ENCODE assay signal across 23 mouse cellular contexts in genomic region chr11:83969040-83969439, GRCm38 (mm10). TPM values are rescaled to one million over a fixed set of nuclear protein-coding genes. Genes with fewer than 3 reads are reported as not detected.
DNase-seq lines count a peak whose midpoint lies in the region; ATAC-seq and TF ChIP-seq lines count a peak whose summit lies in the region.
"Had no signal": no experiment of that assay in that cellular context is flagged by ENCODE, and none has a peak within 500 bp of the region (broad histone marks: within the 10 kb centered on the region; RNA-seq: fewer than 3 reads in every experiment).

No protein-coding gene starts in this region.

- no peak overlapping the region for H3K9ac ChIP-seq in forebrain, embryonic 11.5 days (ENCODE audit: low read length)
- no peak overlapping the region for H3K9ac ChIP-seq in lung, embryonic 14.5 days
- H3K9ac ChIP-seq: forebrain, embryonic 12.5 days; lung, embryonic 15.5 days; midbrain, embryonic 13.5 days had no signal

- H3K4me2 ChIP-seq in forebrain, embryonic 11.5 days (ENCODE audit: low read depth, low read length, severe bottlenecking), result no peak overlapping the region
- H3K4me2 ChIP-seq in lung, embryonic 14.5 days, result no peak overlapping the region
- H3K4me2 ChIP-seq: forebrain, embryonic 12.5 days; lung, embryonic 15.5 days; midbrain, embryonic 13.5 days had no signal

- peak; percentile 7; the same call in 1 of the 2 replicates for TF ChIP-seq CTCF in lung, embryonic 14.5 days (IDR thresholded peaks at IDR 0.05; ENCODE audit: low read depth)
- peak; percentile 11 for TF ChIP-seq CTCF in Patski (IDR thresholded peaks at IDR 0.05)

- no peaks in the 10 kb centered on the region for H3K9me3 ChIP-seq in forebrain, embryonic 11.5 days (ENCODE audit: control insufficient read depth, low read length)
- H3K9me3 ChIP-seq in forebrain, embryonic 10.5 days, result no peaks in the 10 kb centered on the region
- H3K9me3 ChIP-seq in lung, embryonic 14.5 days (ENCODE audit: low read depth, low read length), result no peaks in the 10 kb centered on the region
- H3K9me3 ChIP-seq: forebrain, embryonic 12.5 days; limb, embryonic 10.5 days; lung, embryonic 15.5 days; midbrain, embryonic 13.5 days had no signal

- no peaks in the 10 kb centered on the region for H3K36me3 ChIP-seq in forebrain, embryonic 11.5 days (ENCODE audit: control insufficient read depth, insufficient read depth, low read length)
- H3K36me3 ChIP-seq in forebrain, embryonic 10.5 days (replicated peaks), result peaks cover 25% of the 10 kb centered on the region
- H3K36me3 ChIP-seq in lung, embryonic 14.5 days (ENCODE audit: insufficient read depth), result no peaks in the 10 kb centered on the region
- H3K36me3 ChIP-seq: lung, embryonic 15.5 days had no signal

- in situ Hi-C loops in Patski (cut with MboI; ENCODE audit: low pct_unique_long_range_greater_than_20kb), result no loop called here

- CTCF ChIA-PET in Patski (lab: Charles Lee), result no interaction called here

- 94% methylated on average over 3 of the region's 3 CpGs for WGBS in forebrain, embryonic 11.5 days
- 86% methylated on average over 3 of the region's 3 CpGs for WGBS in forebrain, embryonic 10.5 days
- WGBS in lung, embryonic 14.5 days, result 80% methylated on average over 3 of the region's 3 CpGs

- no peaks in the 10 kb centered on the region for H3K27me3 ChIP-seq in forebrain, embryonic 11.5 days (ENCODE audit: control insufficient read depth, insufficient read depth, low read length)
- no peaks in the 10 kb centered on the region for H3K27me3 ChIP-seq in forebrain, embryonic 10.5 days (ENCODE audit: poor library complexity, severe bottlenecking)
- H3K27me3 ChIP-seq in lung, embryonic 14.5 days (ENCODE audit: insufficient read depth, low read length), result no peaks in the 10 kb centered on the region
- no peaks in the 10 kb centered on the region for H3K27me3 ChIP-seq in Patski
- H3K27me3 ChIP-seq: forebrain, embryonic 12.5 days; lung, embryonic 15.5 days; midbrain, embryonic 13.5 days had no signal

- no peak overlapping the region for H3K4me3 ChIP-seq in forebrain, embryonic 11.5 days (ENCODE audit: low read depth, low read length)
- H3K4me3 ChIP-seq in forebrain, embryonic 10.5 days, result no peak overlapping the region
- H3K4me3 ChIP-seq in lung, embryonic 14.5 days (ENCODE audit: low read depth, low read length), result no peak overlapping the region
- H3K4me3 ChIP-seq: forebrain, embryonic 12.5 days; gastrocnemius, adult 2 months; limb, embryonic 10.5 days; lung, embryonic 15.5 days; midbrain, embryonic 13.5 days; myocyte had no signal

- no peak overlapping the region for H3K27ac ChIP-seq in forebrain, embryonic 11.5 days (ENCODE audit: low read depth, low read length)
- no peak overlapping the region for H3K27ac ChIP-seq in forebrain, embryonic 10.5 days
- H3K27ac ChIP-seq in lung, embryonic 14.5 days (ENCODE audit: low read depth), result no peak overlapping the region
- H3K27ac ChIP-seq: forebrain, embryonic 12.5 days; gastrocnemius, adult 2 months; limb, embryonic 10.5 days; lung, embryonic 15.5 days; midbrain, embryonic 13.5 days had no signal

- POLR2A ChIA-PET in Patski (lab: Charles Lee), result no interaction called here

- H3K4me1 ChIP-seq in forebrain, embryonic 11.5 days (replicated peaks; ENCODE audit: control insufficient read depth, insufficient read depth, low read length), result no peaks in the 10 kb centered on the region; the same call in 1 of the 2 replicates
- peaks cover 27% of the 10 kb centered on the region for H3K4me1 ChIP-seq in forebrain, embryonic 10.5 days
- no peaks in the 10 kb centered on the region for H3K4me1 ChIP-seq in lung, embryonic 14.5 days (ENCODE audit: insufficient read depth)
- H3K4me1 ChIP-seq: limb, embryonic 10.5 days had no signal

- peak; percentile 46 for DNase-seq in forebrain, embryonic 11.5 days (ENCODE audit: low spot score)
- no peak for DNase-seq in forebrain, embryonic 10.5 days (ENCODE audit: extremely low spot score, low spot score)
- DNase-seq in lung, embryonic 14.5 days, result no peak
- DNase-seq in lung, postnatal 4 days, result no peak
- no peak for DNase-seq in Patski (ENCODE audit: low read depth, low spot score)
- DNase-seq in cerebellum, postnatal 4 days (ENCODE audit: low spot score in 2 of 2), result no peak
- DNase-seq in spleen, postnatal 4 days (ENCODE audit: low spot score in 2 of 2), result no peak
- DNase-seq: adrenal gland, postnatal 10 days; cerebellum, adult 18-20 months; cerebellum, postnatal 25 days; gastrocnemius, adult 2 months; kidney, adult 9 months; kidney, postnatal 25 days; right cerebral cortex, postnatal 4 days; thymus, postnatal 14 days had no signal

- no peak for ATAC-seq in forebrain, embryonic 11.5 days (replicated peaks; ENCODE audit: low FRiP score)
- ATAC-seq in lung, embryonic 14.5 days (ENCODE audit: insufficient read depth), result no peak
- ATAC-seq in Patski, result no peak
- ATAC-seq in megakaryocyte, adult 5-6 weeks (ENCODE audit: poor library complexity, severe bottlenecking), result 0 out of 2 replicates have a peak, but pooled peaks have one; percentile 22
- ATAC-seq: CD4-positive, CD25-positive, alpha-beta regulatory T cell, adult 4 months; inflammation-experienced regulatory T-cells, adult 6 months; midbrain, embryonic 13.5 days had no signal

RNA-seq across cellular contexts. Expression of gene Synrg, which starts 4.8 kb away (rescaled TPM):
- 20.7 and 20.8 TPM in 2 replicates for polyA plus RNA-seq in forebrain, embryonic 11.5 days (2014; fragmentation: Nextera tagmentation; extraction: Ambion mirVana)
- polyA plus RNA-seq in forebrain, embryonic 10.5 days (2016; fragmentation: Nextera tagmentation; extraction: Ambion mirVana), result 10.1 and 11.9 TPM in 2 replicates
- polyA plus RNA-seq in lung, embryonic 14.5 days (2014; fragmentation: Nextera tagmentation; extraction: Ambion mirVana), result 9.3 and 9.9 TPM in 2 replicates
- 34.3 TPM for polyA plus RNA-seq in Patski (2021)
- total RNA-seq in megakaryocyte, adult 5-6 weeks (2015), result 25.7 and 27.7 TPM in 2 replicates
- total RNA-seq in megakaryocyte, adult 5-6 weeks (2017), result 20.6 and 23.8 TPM in 2 replicates

RNA-seq across cellular contexts. Expression of gene Ddx52, which starts 27.2 kb away (rescaled TPM):
- polyA plus RNA-seq in forebrain, embryonic 11.5 days (2014; fragmentation: Nextera tagmentation; extraction: Ambion mirVana), result 48.3 and 52.7 TPM in 2 replicates
- 47.4 and 50.3 TPM in 2 replicates for polyA plus RNA-seq in forebrain, embryonic 10.5 days (2016; fragmentation: Nextera tagmentation; extraction: Ambion mirVana)
- 39.4 and 39.5 TPM in 2 replicates for polyA plus RNA-seq in lung, embryonic 14.5 days (2014; fragmentation: Nextera tagmentation; extraction: Ambion mirVana)
- polyA plus RNA-seq in Patski (2021), result 43.0 TPM
- 28.1 and 30.5 TPM in 2 replicates for total RNA-seq in megakaryocyte, adult 5-6 weeks (2015)
- 53.3 and 62.9 TPM in 2 replicates for total RNA-seq in megakaryocyte, adult 5-6 weeks (2017)
